Mouse (Mus musculus) MEL (cell line): ENCODE data around the gene Mag.

Experiments used
- CTCF ChIP-seq, 3 experiments: IDR thresholded peaks in 2 of 3; conservative IDR thresholded peaks in 1 of 3; 2 replicates each; pipeline ENCODE4 v1.5.1; 2011 to 2012; ENCODE audit warnings: low read length in 3 of 3, low read depth in 2 of 3, mild to moderate bottlenecking in 2 of 3, improper control_type of control experiment in 1 of 3, inconsistent platforms in 1 of 3, mixed read lengths in 1 of 3, moderate library complexity in 1 of 3; ENCODE audit not compliant: control insufficient read depth in 1 of 3, insufficient read depth in 1 of 3, poor library complexity in 1 of 3, severe bottlenecking in 1 of 3
- MEF2A ChIP-seq: IDR thresholded peaks from 2 replicates; pipeline ENCODE4 v1.6.1; 2014; ENCODE audit warnings: low read depth, mild to moderate bottlenecking, inconsistent platforms, low read length, improper control_type of control experiment; ENCODE audit not compliant: poor library complexity, insufficient replicate concordance, severe bottlenecking; ENCODE audit errors: extremely low read depth
- MYC ChIP-seq: IDR thresholded peaks from 2 replicates; pipeline ENCODE4 v1.6.1; 2011; ENCODE audit warnings: low read depth, mild to moderate bottlenecking, low read length, improper control_type of control experiment, moderate library complexity
- POLR2A ChIP-seq, 2 experiments: IDR thresholded peaks; 2 replicates each; pipeline ENCODE4 v1.6.1; 2011 to 2012; ENCODE audit warnings: low read length in 2 of 2, mild to moderate bottlenecking in 2 of 2, control low read depth in 1 of 2, improper control_type of control experiment in 1 of 2, low read depth in 1 of 2, moderate library complexity in 1 of 2; ENCODE audit not compliant: control insufficient read depth in 1 of 2, insufficient read depth in 1 of 2, poor library complexity in 1 of 2
- RAD21 ChIP-seq: IDR thresholded peaks from 2 replicates; pipeline ENCODE4 v1.6.1; 2011; ENCODE audit warnings: mild to moderate bottlenecking, low read depth, low read length, improper control_type of control experiment
- ZKSCAN1 ChIP-seq: IDR thresholded peaks from 2 replicates; pipeline ENCODE4 v1.6.1; 2012; ENCODE audit warnings: low read depth, mild to moderate bottlenecking, inconsistent platforms, low read length, improper control_type of control experiment, moderate library complexity

- TF ChIP-seq RAD21 (no peak), ZKSCAN1 (no peak), CTCF (IDR thresholded peaks at IDR 0.05 in 2 of 3, conservative IDR thresholded peaks at IDR 0.05 in 1 of 3; ENCODE audit: control insufficient read depth in 1 of 3, insufficient read depth in 1 of 3, low read depth in 2 of 3, low read length in 3 of 3, poor library complexity in 1 of 3, severe bottlenecking in 1 of 3) (no peak), MYC (no peak), MEF2A (no peak), POLR2A (IDR thresholded peaks at IDR 0.05; ENCODE audit: control insufficient read depth in 1 of 2, insufficient read depth in 1 of 2, low read depth in 1 of 2, low read length in 2 of 2, poor library complexity in 1 of 2) (no peak)
These were observed 58.6 kb downstream of the Mag start, which contains the start of gene Ffar3 for GRCm38 (mm10) chr7:30856078-30856477.
